Mouse (Mus musculus) layer of hippocampus, adult 18-20 months (tissue): Measurements from ENCODE around the gene Plekhf1. TPM values are rescaled to one million over a fixed set of nuclear protein-coding genes. Genes with fewer than 3 reads are reported as not detected.

Source experiments
- DNase-seq, 2 experiments: peaks; one replicate each; pipeline ENCODE4 v3.0.0; 2022; ENCODE audit warnings: low spot score in 2 of 2
- total RNA-seq, 2 experiments: library from RNA; stranded (reverse); gene quantifications; 2 replicates each; pipeline ENCODE4 v1.2.3; 2021

Gene Plekhf1
- total RNA-seq, 2 experiments from 2014 or later = 2.4 to 4.4 TPM

GRCm38 (mm10) chr7:38188281-38189075 lies 39.3 kb downstream of the Plekhf1 start:
- no peak for DNase-seq

GRCm38 (mm10) chr7:38187796-38188195 lies 40.0 kb downstream of the Plekhf1 start:
- no peak for DNase-seq

GRCm38 (mm10) chr7:38186861-38187260 lies 41.0 kb downstream of the Plekhf1 start:
- DNase-seq = no peak

- no peak for DNase-seq
Observed at GRCm38 (mm10) chr7:38184786-38185185, 43.0 kb downstream of the Plekhf1 start.

- no peak for DNase-seq
Observed at GRCm38 (mm10) chr7:38184418-38184745, 43.4 kb downstream of the Plekhf1 start.

- DNase-seq = peak; percentile 80 to 91
Observed at GRCm38 (mm10) chr7:38183709-38184417, 44.0 kb downstream of the Plekhf1 start.

GRCm38 (mm10) chr7:38182962-38183687 lies 44.7 kb downstream of the Plekhf1 start, which contains the start of gene 1600014C10Rik:
Gene 1600014C10Rik (plus strand): TSS chr7:38183217.
- no peak for DNase-seq

GRCm38 (mm10) chr7:38182596-38182961 lies 45.2 kb downstream of the Plekhf1 start:
- peak; percentile 75 to 89 for DNase-seq

- DNase-seq = no peak
Observed at GRCm38 (mm10) chr7:38181366-38181765, 46.5 kb downstream of the Plekhf1 start.

GRCm38 (mm10) chr7:38179896-38180295 lies 47.9 kb downstream of the Plekhf1 start:
- DNase-seq = no peak

- no peak for DNase-seq
Observed at GRCm38 (mm10) chr7:38176056-38176455, 51.8 kb downstream of the Plekhf1 start.

- peak; percentile 64 to 78 for DNase-seq
Observed at GRCm38 (mm10) chr7:38174321-38175148, 53.3 kb downstream of the Plekhf1 start.

- DNase-seq = no peak
Observed at GRCm38 (mm10) chr7:38173871-38174270, 53.9 kb downstream of the Plekhf1 start.

- DNase-seq = peak; percentile 34 to 84
Observed at GRCm38 (mm10) chr7:38167724-38168141, 60.1 kb downstream of the Plekhf1 start.

Other genes starting within 250 kb of the Plekhf1 start
- 10 to 100 TPM; 40.4 to 41.5 TPM for gene Uri1, start 204.5 kb downstream of the Plekhf1 start, total RNA-seq
- 10 to 100 TPM; 14.7 to 15.7 TPM for gene Ccne1, start 120.5 kb downstream of the Plekhf1 start, total RNA-seq
- gene 1600014C10Rik, start 44.8 kb downstream of the Plekhf1 start, total RNA-seq = 10 to 100 TPM; 26.0 to 27.4 TPM
- 10 to 100 TPM; 19.5 to 21.3 TPM for gene Pop4, start 43.4 kb upstream of the Plekhf1 start, total RNA-seq